ENCODE assay signal across 8 mouse cellular contexts in genomic region chr12:112801864-112802846, GRCm38 (mm10). TPM values are rescaled to one million over a fixed set of nuclear protein-coding genes. Genes with fewer than 3 reads are reported as not detected.
A peak's percentile ranks its signal among the peaks of the same experiment; 100 is the strongest.
DNase-seq lines count a peak whose midpoint lies in the region; ATAC-seq and TF ChIP-seq lines count a peak whose summit lies in the region.

TSS of gene Ahnak2 (minus strand) at chr12:112802657.

- peak; percentile 50 for DNase-seq in adrenal gland, adult 2 months
- DNase-seq in adrenal gland, postnatal 4 days (ENCODE audit: low spot score in 2 of 2) = no peak
- peak; percentile 18 for DNase-seq in CD4-positive helper T cell, adult 2 months (ENCODE audit: low read depth, low spot score)
- DNase-seq in embryonic facial prominence, embryonic 10.5 days (ENCODE audit: low spot score) = peak; percentile 91
- peak in 1 of 2 experiments; percentile 27 for DNase-seq in heart, postnatal 14 days
- no peak for DNase-seq in frontal cortex, postnatal 25 days (ENCODE audit: low spot score in 2 of 2)

- no peaks in the 10 kb centered on the region for H3K9me3 ChIP-seq in embryonic facial prominence, embryonic 10.5 days
- H3K9me3 ChIP-seq in liver, embryonic 12.5 days (replicated peaks) = no peaks in the 10 kb centered on the region

- peak within 1 kb of the TSS; percentile 53 for H3K27ac ChIP-seq in embryonic facial prominence, embryonic 10.5 days (replicated peaks)
- H3K27ac ChIP-seq in liver, embryonic 12.5 days = no peak within 1 kb of the TSS
- no peak within 1 kb of the TSS for H3K27ac ChIP-seq in small intestine, adult 2 months (ENCODE audit: insufficient read depth, low read depth, low read length)

- peak within 1 kb of the TSS; percentile 79 for H3K4me2 ChIP-seq in liver, embryonic 12.5 days

- no peaks in the 10 kb centered on the region for H3K36me3 ChIP-seq in embryonic facial prominence, embryonic 10.5 days (replicated peaks)
- no peaks in the 10 kb centered on the region for H3K36me3 ChIP-seq in liver, embryonic 12.5 days
- no peaks in the 10 kb centered on the region for H3K36me3 ChIP-seq in small intestine, adult 2 months (ENCODE audit: control insufficient read depth, insufficient read depth, low read length)

- ATAC-seq in liver, embryonic 12.5 days = no peak

- intact Hi-C loops in heart, postnatal 14 days (cut with DNase I) = loop anchor here (1.0 to 5.0 kb wide), 2 partner anchors 41 to 55 kb away; no protein-coding TSS in a partner anchor

- peaks cover 77% of the 10 kb centered on the region for H3K27me3 ChIP-seq in embryonic facial prominence, embryonic 10.5 days (replicated peaks; ENCODE audit: low read depth, poor library complexity, severe bottlenecking)
- H3K27me3 ChIP-seq in liver, embryonic 12.5 days (replicated peaks) = peaks cover 99% of the 10 kb centered on the region
- H3K27me3 ChIP-seq in small intestine, adult 2 months (ENCODE audit: control insufficient read depth, insufficient read depth, low read length) = peaks cover 26% of the 10 kb centered on the region

- whole genome bisulfite sequencing in embryonic facial prominence, embryonic 10.5 days = 3% methylated on average over 69 of the region's 69 CpGs
- WGBS in liver, embryonic 12.5 days (ENCODE audit: insufficient replicate concordance) = 4% methylated on average over 51 of the region's 69 CpGs
- WGBS in small intestine, adult 2 months = 2% methylated on average over 63 of the region's 69 CpGs

- TF ChIP-seq POLR2A in small intestine, adult 2 months (IDR thresholded peaks at IDR 0.05; ENCODE audit: low read depth, low read length) = no peak

- H3K9ac ChIP-seq in liver, embryonic 12.5 days = no peak within 1 kb of the TSS; the same call in 1 of the 2 replicates

- no peak for TF ChIP-seq CTCF in small intestine, adult 2 months (IDR thresholded peaks at IDR 0.05; ENCODE audit: extremely low read depth, insufficient read length, insufficient replicate concordance, low read depth, low read length)

- H3K4me1 ChIP-seq in embryonic facial prominence, embryonic 10.5 days = peaks cover 37% of the 10 kb centered on the region
- peaks cover 7% of the 10 kb centered on the region; the same call in 1 of the 2 replicates for H3K4me1 ChIP-seq in liver, embryonic 12.5 days
- H3K4me1 ChIP-seq in small intestine, adult 2 months (ENCODE audit: control insufficient read depth, insufficient read depth, insufficient read length, low read length) = peaks cover 7% of the 10 kb centered on the region

- H3K4me3 ChIP-seq in embryonic facial prominence, embryonic 10.5 days = peak within 1 kb of the TSS; percentile 67
- H3K4me3 ChIP-seq in liver, embryonic 12.5 days = peak within 1 kb of the TSS; percentile 51
- H3K4me3 ChIP-seq in small intestine, adult 2 months (ENCODE audit: low read depth, low read length) = peak within 1 kb of the TSS; percentile 55

RNA-seq across cellular contexts. Expression of gene Ahnak2, which starts in this region (rescaled TPM):
- 10 to 100 TPM in 1 of 2 experiments, 1 to 10 TPM in 1; 3.6 to 10.0 TPM for total RNA-seq in adrenal gland, adult 2 months (2021)
- 1.7 and 2.2 TPM in 2 replicates for polyA plus RNA-seq in adrenal gland, adult 2 months (2012; rRNA removed)
- 10 to 100 TPM in 1 of 2 experiments, 1 to 10 TPM in 1; 9.8 to 12.0 TPM for total RNA-seq in adrenal gland, postnatal 4 days (2021)
- polyA plus RNA-seq in embryonic facial prominence, embryonic 10.5 days (2016; fragmentation: Nextera tagmentation; extraction: Ambion mirVana) = 0.04 and 0.20 TPM in 2 replicates
- 10 to 100 TPM; 14.5 to 19.5 TPM for total RNA-seq in heart, postnatal 14 days (2021)
- 0.13 and 0.23 TPM in 2 replicates for polyA plus RNA-seq in liver, embryonic 12.5 days (2016; fragmentation: Nextera tagmentation; extraction: Ambion mirVana)
- polyA plus RNA-seq in small intestine, adult 2 months (2012; rRNA removed) = 1.4 and 2.1 TPM in 2 replicates

Comparison
In these comparisons a context has a peak if more than half of its experiments do, and no peak if none do; other contexts are left out.
1. DNase-seq: peak in adrenal gland, adult 2 months (single experiment) and CD4-positive helper T cell, adult 2 months (single experiment); none in adrenal gland, postnatal 4 days (0 of 2) and frontal cortex, postnatal 25 days (0 of 2).
2. Peak in DNase-seq, H3K4me3 ChIP-seq and H3K27ac ChIP-seq in embryonic facial prominence, embryonic 10.5 days; RNA of the gene not detected or under 1 TPM.
3. Peak in every context shown above with its lines, with median percentiles within 50 percentile points of each other: H3K4me3 ChIP-seq.